Comparison of ENCODE assay signal across 23 mouse cellular contexts in the genomic region with DNA sequence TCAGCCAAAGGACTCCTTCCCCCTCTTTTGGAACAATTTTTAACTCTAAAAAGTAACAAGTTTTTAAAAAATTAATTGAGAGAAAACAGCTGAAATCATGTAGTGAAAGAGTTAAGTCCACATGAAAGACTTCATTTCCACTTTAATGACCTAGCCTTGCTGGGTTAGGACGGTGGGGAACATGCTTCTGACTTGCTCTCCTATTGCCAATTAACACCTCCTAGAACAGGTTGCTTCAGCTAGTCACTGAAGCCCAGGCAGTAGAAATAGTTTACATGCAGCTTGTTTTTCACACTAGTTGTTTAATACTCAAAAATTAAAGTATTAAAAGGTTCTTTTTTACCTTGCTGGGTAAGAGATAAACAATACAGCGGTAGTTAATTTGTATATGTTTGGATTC. TPM values are rescaled to one million over a fixed set of nuclear protein-coding genes. Genes with fewer than 3 reads are reported as not detected.
A peak's percentile ranks its signal among the peaks of the same experiment; 100 is the strongest.
DNase-seq lines count a peak whose midpoint lies in the region; ATAC-seq and TF ChIP-seq lines count a peak whose summit lies in the region.
"Had no signal": no experiment of that assay in that cellular context is flagged by ENCODE, and none has a peak within 500 bp of the region (broad histone marks: within the 10 kb centered on the region; RNA-seq: fewer than 3 reads in every experiment).

No protein-coding gene starts in this region.

- peak; percentile 76; the same call in 1 of the 2 replicates for ATAC-seq in forebrain, embryonic 11.5 days (replicated peaks; ENCODE audit: low FRiP score)
- no peak for ATAC-seq in forebrain, postnatal 0 days
- ATAC-seq in midbrain, postnatal 0 days (ENCODE audit: low FRiP score), result no peak
- ATAC-seq in midbrain, embryonic 16.5 days, result no peak
- ATAC-seq in forebrain, embryonic 15.5 days (replicated peaks), result peak; percentile 76; the same call in 1 of the 2 replicates
- ATAC-seq: activated CD4-positive, CD25-positive, alpha-beta regulatory T cell, adult 4 months; intestine, embryonic 15.5 days; Patski had no signal

- H3K27ac ChIP-seq in forebrain, embryonic 11.5 days (ENCODE audit: low read depth, low read length), result no peak overlapping the region
- H3K27ac ChIP-seq in forebrain, postnatal 0 days (ENCODE audit: low read depth, low read length), result no peak overlapping the region
- H3K27ac ChIP-seq in midbrain, postnatal 0 days (ENCODE audit: low read depth, low read length), result no peak overlapping the region
- H3K27ac ChIP-seq in midbrain, embryonic 16.5 days (ENCODE audit: low read length), result no peak overlapping the region
- H3K27ac ChIP-seq in forebrain, embryonic 15.5 days (replicated peaks), result peak overlapping the region; percentile 31; the same call in 1 of the 2 replicates
- H3K27ac ChIP-seq: embryonic facial prominence, embryonic 10.5 days; gastrocnemius, adult 2 months; hindbrain, embryonic 12.5 days; intestine, embryonic 15.5 days had no signal

- no peaks in the 10 kb centered on the region for H3K9me3 ChIP-seq in forebrain, embryonic 11.5 days (ENCODE audit: control insufficient read depth, low read length)
- H3K9me3 ChIP-seq in forebrain, postnatal 0 days (ENCODE audit: low read length), result no peaks in the 10 kb centered on the region
- H3K9me3 ChIP-seq in midbrain, postnatal 0 days (ENCODE audit: low read length), result no peaks in the 10 kb centered on the region
- no peaks in the 10 kb centered on the region for H3K9me3 ChIP-seq in midbrain, embryonic 16.5 days (replicated peaks; ENCODE audit: control insufficient read depth, low read length, poor library complexity, severe bottlenecking)
- H3K9me3 ChIP-seq in forebrain, embryonic 15.5 days, result no peaks in the 10 kb centered on the region
- H3K9me3 ChIP-seq: embryonic facial prominence, embryonic 10.5 days; hindbrain, embryonic 12.5 days; intestine, embryonic 15.5 days had no signal

- no peak for TF ChIP-seq POLR2A in brain, embryonic 14.5 days (IDR thresholded peaks at IDR 0.05; ENCODE audit: borderline replicate concordance, extremely low read depth, insufficient read depth, insufficient read length, poor library complexity, severe bottlenecking)

- no peak for TF ChIP-seq CTCF in forebrain, postnatal 0 days (IDR thresholded peaks at IDR 0.05; ENCODE audit: low read depth)
- TF ChIP-seq CTCF in midbrain, postnatal 0 days (IDR thresholded peaks at IDR 0.05), result no peak
- no peak for TF ChIP-seq CTCF in brain, embryonic 14.5 days (IDR thresholded peaks at IDR 0.05; ENCODE audit: borderline replicate concordance, extremely low read depth, insufficient read depth, insufficient read length)

- no peak overlapping the region for H3K9ac ChIP-seq in forebrain, embryonic 11.5 days (ENCODE audit: low read length)
- H3K9ac ChIP-seq in forebrain, postnatal 0 days, result no peak overlapping the region
- H3K9ac ChIP-seq in midbrain, postnatal 0 days (replicated peaks; ENCODE audit: low read length, poor library complexity, severe bottlenecking), result no peak overlapping the region
- no peak overlapping the region for H3K9ac ChIP-seq in midbrain, embryonic 16.5 days (ENCODE audit: low read depth, low read length)
- H3K9ac ChIP-seq in forebrain, embryonic 15.5 days (replicated peaks), result no peak overlapping the region
- H3K9ac ChIP-seq: hindbrain, embryonic 12.5 days; intestine, embryonic 15.5 days had no signal

- H3K4me2 ChIP-seq in forebrain, embryonic 11.5 days (ENCODE audit: low read depth, low read length, severe bottlenecking), result no peak overlapping the region
- no peak overlapping the region for H3K4me2 ChIP-seq in forebrain, postnatal 0 days (ENCODE audit: low read depth)
- no peak overlapping the region for H3K4me2 ChIP-seq in midbrain, postnatal 0 days (ENCODE audit: low read depth, low read length, poor library complexity, severe bottlenecking)
- H3K4me2 ChIP-seq in midbrain, embryonic 16.5 days (ENCODE audit: low read length), result no peak overlapping the region
- no peak overlapping the region for H3K4me2 ChIP-seq in forebrain, embryonic 15.5 days (replicated peaks)
- H3K4me2 ChIP-seq: hindbrain, embryonic 12.5 days; intestine, embryonic 15.5 days had no signal

- H3K27me3 ChIP-seq in forebrain, embryonic 11.5 days (ENCODE audit: control insufficient read depth, insufficient read depth, low read length), result no peaks in the 10 kb centered on the region
- H3K27me3 ChIP-seq in forebrain, postnatal 0 days (ENCODE audit: insufficient read depth, low read length), result no peaks in the 10 kb centered on the region
- H3K27me3 ChIP-seq in midbrain, postnatal 0 days (ENCODE audit: insufficient read depth, low read length), result no peaks in the 10 kb centered on the region
- H3K27me3 ChIP-seq in midbrain, embryonic 16.5 days (ENCODE audit: control insufficient read depth, insufficient read depth, low read depth, low read length), result no peaks in the 10 kb centered on the region
- H3K27me3 ChIP-seq in forebrain, embryonic 15.5 days, result no peaks in the 10 kb centered on the region
- H3K27me3 ChIP-seq: CH12.LX; hindbrain, embryonic 12.5 days; intestine, embryonic 15.5 days; Patski had no signal

- 46% methylated on average over 2 of the region's 2 CpGs for WGBS in forebrain, embryonic 11.5 days
- WGBS in forebrain, postnatal 0 days, result 35% methylated on average over 2 of the region's 2 CpGs
- WGBS in midbrain, postnatal 0 days, result 50% methylated on average over 2 of the region's 2 CpGs
- 48% methylated on average over 2 of the region's 2 CpGs for WGBS in midbrain, embryonic 16.5 days
- 37% methylated on average over 2 of the region's 2 CpGs for WGBS in forebrain, embryonic 15.5 days

- no peak overlapping the region for H3K4me3 ChIP-seq in forebrain, embryonic 11.5 days (ENCODE audit: low read depth, low read length)
- H3K4me3 ChIP-seq in forebrain, postnatal 0 days (ENCODE audit: low read depth, low read length), result no peak overlapping the region
- no peak overlapping the region for H3K4me3 ChIP-seq in midbrain, postnatal 0 days (ENCODE audit: low read depth, low read length)
- no peak overlapping the region for H3K4me3 ChIP-seq in midbrain, embryonic 16.5 days (ENCODE audit: low read depth, low read length)
- H3K4me3 ChIP-seq in forebrain, embryonic 15.5 days, result no peak overlapping the region
- H3K4me3 ChIP-seq: embryonic facial prominence, embryonic 10.5 days; gastrocnemius, adult 2 months; hindbrain, embryonic 12.5 days; intestine, embryonic 15.5 days had no signal

- no peaks in the 10 kb centered on the region for H3K36me3 ChIP-seq in forebrain, embryonic 11.5 days (ENCODE audit: control insufficient read depth, insufficient read depth, low read length)
- no peaks in the 10 kb centered on the region for H3K36me3 ChIP-seq in forebrain, postnatal 0 days (ENCODE audit: insufficient read depth)
- H3K36me3 ChIP-seq in midbrain, postnatal 0 days (ENCODE audit: insufficient read depth, low read length), result no peaks in the 10 kb centered on the region
- H3K36me3 ChIP-seq in midbrain, embryonic 16.5 days (ENCODE audit: control insufficient read depth, insufficient read depth, low read length), result no peaks in the 10 kb centered on the region
- H3K36me3 ChIP-seq in forebrain, embryonic 15.5 days, result no peaks in the 10 kb centered on the region
- H3K36me3 ChIP-seq: embryonic facial prominence, embryonic 10.5 days; hindbrain, embryonic 12.5 days; intestine, embryonic 15.5 days had no signal

- H3K4me1 ChIP-seq in forebrain, embryonic 11.5 days (replicated peaks; ENCODE audit: control insufficient read depth, insufficient read depth, low read length), result no peaks in the 10 kb centered on the region
- no peaks in the 10 kb centered on the region for H3K4me1 ChIP-seq in forebrain, postnatal 0 days (ENCODE audit: insufficient read depth)
- no peaks in the 10 kb centered on the region for H3K4me1 ChIP-seq in midbrain, postnatal 0 days (ENCODE audit: insufficient read depth, low read length)
- peaks cover 2% of the 10 kb centered on the region; the same call in 1 of the 2 replicates for H3K4me1 ChIP-seq in midbrain, embryonic 16.5 days (ENCODE audit: control insufficient read depth, insufficient read depth, low read length)
- H3K4me1 ChIP-seq in forebrain, embryonic 15.5 days, result peaks cover 15% of the 10 kb centered on the region
- H3K4me1 ChIP-seq: embryonic facial prominence, embryonic 10.5 days; hindbrain, embryonic 12.5 days had no signal

- no peak for DNase-seq in forebrain, embryonic 11.5 days (ENCODE audit: low spot score)
- DNase-seq in forebrain, postnatal 0 days, result no peak
- peak; percentile 4 for DNase-seq in midbrain, postnatal 0 days (ENCODE audit: low spot score)
- DNase-seq in brain, embryonic 14.5 days (ENCODE audit: low read depth), result peak; percentile 86
- DNase-seq in ovary, postnatal 14 days (ENCODE audit: low spot score), result no peak
- DNase-seq in gastrocnemius, postnatal 10 days, result no peak
- DNase-seq: adrenal gland, postnatal 14 days; gastrocnemius, adult 2 months; gastrocnemius, postnatal 36 days; heart, adult 11 months; heart, postnatal 10 days; heart, postnatal 4 days; kidney, adult 2 months had no signal

RNA-seq across cellular contexts. Expression of a gene that starts 39.8 kb away (rescaled TPM):
- 271 and 294 TPM in 2 replicates for polyA plus RNA-seq in forebrain, embryonic 11.5 days (2014; fragmentation: Nextera tagmentation; extraction: Ambion mirVana)
- 182 and 195 TPM in 2 replicates for total RNA-seq in forebrain, postnatal 0 days (2014; rRNA removed)
- polyA plus RNA-seq in forebrain, postnatal 0 days (2015; fragmentation: Nextera tagmentation; extraction: Ambion mirVana), result 243 and 265 TPM in 2 replicates
- 87.4 and 119 TPM in 2 replicates for total RNA-seq in midbrain, postnatal 0 days (2014; rRNA removed)
- polyA plus RNA-seq in midbrain, postnatal 0 days (2015; fragmentation: Nextera tagmentation; extraction: Ambion mirVana), result 184 and 197 TPM in 2 replicates
- 192 and 195 TPM in 2 replicates for polyA plus RNA-seq in midbrain, embryonic 16.5 days (2015; fragmentation: Nextera tagmentation; extraction: Ambion mirVana)
- polyA plus RNA-seq in brain, embryonic 14.5 days (2012; rRNA removed), result 96.6 and 104 TPM in 2 replicates
- polyA plus RNA-seq in forebrain, embryonic 15.5 days (2015; fragmentation: Nextera tagmentation; extraction: Ambion mirVana), result 251 and 257 TPM in 2 replicates
- 10 to 100 TPM; 89.2 to 89.4 TPM for total RNA-seq in gastrocnemius, postnatal 10 days (2021)

RNA-seq across cellular contexts. Expression of a gene that starts 51.4 kb away (rescaled TPM):
- 39.9 and 43.8 TPM in 2 replicates for polyA plus RNA-seq in forebrain, embryonic 11.5 days (2014; fragmentation: Nextera tagmentation; extraction: Ambion mirVana)
- 38.0 and 43.2 TPM in 2 replicates for total RNA-seq in forebrain, postnatal 0 days (2014; rRNA removed)
- polyA plus RNA-seq in forebrain, postnatal 0 days (2015; fragmentation: Nextera tagmentation; extraction: Ambion mirVana), result 26.7 and 28.8 TPM in 2 replicates
- 1.1 and 1.2 TPM in 2 replicates for total RNA-seq in midbrain, postnatal 0 days (2014; rRNA removed)
- polyA plus RNA-seq in midbrain, postnatal 0 days (2015; fragmentation: Nextera tagmentation; extraction: Ambion mirVana), result 0.07 and 0.60 TPM in 2 replicates
- 2.4 and 3.3 TPM in 2 replicates for polyA plus RNA-seq in midbrain, embryonic 16.5 days (2015; fragmentation: Nextera tagmentation; extraction: Ambion mirVana)
- 33.8 and 60.1 TPM in 2 replicates for polyA plus RNA-seq in brain, embryonic 14.5 days (2012; rRNA removed)
- 60.8 and 61.6 TPM in 2 replicates for polyA plus RNA-seq in forebrain, embryonic 15.5 days (2015; fragmentation: Nextera tagmentation; extraction: Ambion mirVana)
- under 1 TPM; 0.23 to 0.32 TPM for total RNA-seq in gastrocnemius, postnatal 10 days (2021)
- total RNA-seq: adrenal gland, adult 18-20 months; adrenal gland, postnatal 14 days; gastrocnemius, adult 2 months; gastrocnemius, postnatal 36 days; heart, postnatal 10 days; heart, postnatal 4 days had no signal
- polyA plus RNA-seq: activated CD4-positive, CD25-positive, alpha-beta regulatory T cell, adult 4 months; heart, embryonic 14.5 days; intestine, embryonic 15.5 days had no signal

Comparison
In these comparisons a context has a peak if more than half of its experiments do, and no peak if none do; other contexts are left out.
1. ATAC-seq: peak in forebrain, embryonic 11.5 days (single experiment) and forebrain, embryonic 15.5 days (single experiment); none in forebrain, postnatal 0 days (single experiment), midbrain, postnatal 0 days (single experiment) and midbrain, embryonic 16.5 days (single experiment).
2. DNase-seq: peak in midbrain, postnatal 0 days (single experiment) and brain, embryonic 14.5 days (single experiment); none in forebrain, embryonic 11.5 days (single experiment), forebrain, postnatal 0 days (single experiment), ovary, postnatal 14 days (single experiment) and gastrocnemius, postnatal 10 days (single experiment).